Mouse (Mus musculus) forebrain, embryonic 11.5 days (tissue): ENCODE measurements at regions not wholly inside any gene's neighbourhood (a gene's known extent, or its start where the extent isn't known, plus 50 kb on each side); places are given as distances from the start of the nearest gene placed in this dataset.
A peak's percentile ranks its signal among the peaks of the same experiment; 100 is the strongest.

Experiments
- ATAC-seq: fragments of 200-750 bp; cut with Nextera tagmentation; replicated peaks from 2 replicates; pipeline ENCODE4 v1.8.0; 2017; ENCODE audit warnings: moderate TSS enrichment; ENCODE audit not compliant: low FRiP score
- DNase-seq: peaks from one replicate; pipeline ENCODE4 v3.0.0-alpha.2; 2017; ENCODE audit warnings: low spot score
- H3K27ac ChIP-seq: fragments of 300-500 bp; sonication (generic); 2 replicates; pipeline ENCODE4 v1.5.1; 2014; ENCODE audit warnings: low read depth, low read length
- H3K27me3 ChIP-seq: fragments of 300-500 bp; sonication (generic); 2 replicates; pipeline ENCODE4 v1.6.1; 2014; ENCODE audit warnings: mild to moderate bottlenecking, low read length, mixed read lengths; ENCODE audit not compliant: control insufficient read depth, insufficient read depth
- H3K36me3 ChIP-seq: fragments of 300-500 bp; sonication (generic); 2 replicates; pipeline ENCODE4 v1.6.1; 2014; ENCODE audit warnings: mild to moderate bottlenecking, low read length, moderate library complexity, mixed read lengths; ENCODE audit not compliant: control insufficient read depth, insufficient read depth
- H3K4me1 ChIP-seq: fragments of 300-500 bp; sonication (generic); replicated peaks from 2 replicates; pipeline ENCODE4 v1.6.1; 2014; ENCODE audit warnings: low read length, mixed read lengths; ENCODE audit not compliant: control insufficient read depth, insufficient read depth
- H3K4me2 ChIP-seq: fragments of 300-500 bp; sonication (generic); 2 replicates; pipeline ENCODE4 v1.6.1; 2014; ENCODE audit warnings: low read depth, mild to moderate bottlenecking, low read length, moderate library complexity, mixed read lengths; ENCODE audit not compliant: severe bottlenecking
- H3K4me3 ChIP-seq: fragments of 300-500 bp; sonication (generic); 2 replicates; pipeline ENCODE4 v1.5.1; 2014; ENCODE audit warnings: low read depth, low read length
- H3K9ac ChIP-seq: fragments of 300-500 bp; sonication (generic); 2 replicates; pipeline ENCODE4 v1.6.1; 2014; ENCODE audit warnings: low read length
- H3K9me3 ChIP-seq: fragments of 300-500 bp; sonication (generic); 2 replicates; pipeline ENCODE4 v1.6.1; 2016; ENCODE audit warnings: low read length, mixed read lengths; ENCODE audit not compliant: control insufficient read depth
- WGBS: fragments of 180-500 bp; shearing (Covaris S2); extraction: QIAGEN DNeasy Blood & Tissue Kit; methylation state at CpG from one replicate; pipeline ENCODE4 v1.1.7; 2014; 5-methylcytosine and 5-hydroxymethylcytosine counted together

GRCm38 (mm10) chr19:49964679-49965078, 713.8 kb downstream of the Sorcs1 start:
- H3K27ac ChIP-seq = no peak overlapping the region
- WGBS = 63% methylated on average over 5 of the region's 5 CpGs
- no peak for ATAC-seq

GRCm38 (mm10) chr19:49958517-49958916, 719.9 kb downstream of the Sorcs1 start:
- Histone ChIP-seq H3K27me3 (no peaks in the 10 kb centered on the region), H3K9ac (no peak overlapping the region), H3K4me2 (no peak overlapping the region), H3K9me3 (no peaks in the 10 kb centered on the region), H3K27ac (no peak overlapping the region), H3K36me3 (no peaks in the 10 kb centered on the region), H3K4me1 (no peaks in the 10 kb centered on the region), H3K4me3 (no peak overlapping the region)
- ATAC-seq (no peak), DNase-seq (no peak)
- 78% methylated on average over 5 of the region's 5 CpGs for WGBS

More at GRCm38 (mm10) chr19:49964679-49965078, 713.8 kb downstream of the Sorcs1 start:
- no peak overlapping the region for H3K4me3 ChIP-seq
- no peak for DNase-seq
- no peak overlapping the region for H3K9ac ChIP-seq
- no peaks in the 10 kb centered on the region for H3K27me3 ChIP-seq
- no peaks in the 10 kb centered on the region for H3K36me3 ChIP-seq
- no peaks in the 10 kb centered on the region for H3K4me1 ChIP-seq
- H3K4me2 ChIP-seq = no peak overlapping the region
- no peaks in the 10 kb centered on the region for H3K9me3 ChIP-seq

- no peak overlapping the region for H3K4me2 ChIP-seq
- H3K4me1 ChIP-seq = no peaks in the 10 kb centered on the region
- H3K4me3 ChIP-seq = no peak overlapping the region
- no peak overlapping the region for H3K9ac ChIP-seq
- no peaks in the 10 kb centered on the region for H3K36me3 ChIP-seq
- H3K9me3 ChIP-seq = no peaks in the 10 kb centered on the region
- H3K27me3 ChIP-seq = no peaks in the 10 kb centered on the region
- no peak for ATAC-seq
- DNase-seq = no peak
- 50% methylated on average over 3 of the region's 3 CpGs for WGBS
- H3K27ac ChIP-seq = no peak overlapping the region
Observed at GRCm38 (mm10) chr19:49931202-49931601, 747.2 kb downstream of the Sorcs1 start.

- H3K27ac ChIP-seq = no peak overlapping the region
- no peak for ATAC-seq
- 78% methylated on average over 3 of the region's 3 CpGs for WGBS
Observed at GRCm38 (mm10) chr19:49911738-49912137, 766.7 kb downstream of the Sorcs1 start.

DNA sequence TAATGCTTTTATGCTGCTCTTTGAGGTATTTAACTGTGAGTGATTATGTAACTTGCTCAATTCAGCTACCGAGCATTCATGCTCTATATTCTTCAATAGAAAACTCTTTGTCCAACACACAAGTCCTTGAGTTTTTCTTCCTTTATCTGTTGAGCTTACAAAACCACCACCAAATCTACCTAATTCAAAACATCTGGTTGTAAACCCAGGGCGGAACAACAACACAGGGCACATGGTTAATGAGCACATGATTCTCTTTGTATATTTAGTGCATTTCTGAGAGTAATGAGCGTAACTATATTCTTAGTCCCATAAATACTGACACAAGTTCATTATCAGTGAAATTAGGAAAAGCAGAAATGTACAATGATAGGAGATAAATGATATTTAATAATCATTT, 798.2 kb downstream of the Sorcs1 start:
- no peak for DNase-seq
- Histone ChIP-seq H3K36me3 (no peaks in the 10 kb centered on the region), H3K4me2 (no peak overlapping the region), H3K27me3 (no peaks in the 10 kb centered on the region), H3K9ac (no peak overlapping the region), H3K4me3 (no peak overlapping the region), H3K9me3 (no peaks in the 10 kb centered on the region), H3K27ac (no peak overlapping the region), H3K4me1 (no peaks in the 10 kb centered on the region)
- ATAC-seq = no peak
- WGBS = 73% methylated on average over 3 of the region's 3 CpGs

More at GRCm38 (mm10) chr19:49911738-49912137, 766.7 kb downstream of the Sorcs1 start:
- no peak for DNase-seq
- no peaks in the 10 kb centered on the region for H3K36me3 ChIP-seq
- H3K27me3 ChIP-seq = no peaks in the 10 kb centered on the region
- H3K9ac ChIP-seq = no peak overlapping the region
- H3K4me1 ChIP-seq = no peaks in the 10 kb centered on the region
- H3K4me2 ChIP-seq = no peak overlapping the region
- no peak overlapping the region for H3K4me3 ChIP-seq
- no peaks in the 10 kb centered on the region for H3K9me3 ChIP-seq

DNA sequence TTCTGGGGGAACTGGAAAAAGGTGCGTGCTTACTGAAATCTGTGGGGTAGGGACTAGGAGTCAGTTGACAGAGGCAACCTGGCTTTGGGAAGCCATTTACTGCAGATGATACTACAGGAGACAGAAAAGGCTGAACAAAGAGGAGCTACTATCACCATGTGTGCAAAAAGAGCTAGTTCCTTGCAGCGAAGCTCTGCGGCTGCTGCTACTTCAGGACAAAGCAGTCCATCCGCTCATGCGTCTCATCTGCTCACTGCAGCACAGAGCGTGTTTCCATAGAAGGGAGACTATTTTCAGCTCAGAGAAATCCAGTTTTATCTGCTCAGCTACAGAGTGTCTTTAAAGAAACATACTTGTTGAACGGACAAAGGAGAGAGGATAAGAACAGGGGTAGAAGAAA, 817.7 kb downstream of the Sorcs1 start:
- Histone ChIP-seq H3K4me1 (no peaks in the 10 kb centered on the region), H3K27ac (no peak overlapping the region), H3K36me3 (no peaks in the 10 kb centered on the region), H3K4me3 (no peak overlapping the region), H3K9me3 (no peaks in the 10 kb centered on the region), H3K4me2 (no peak overlapping the region), H3K27me3 (no peaks in the 10 kb centered on the region), H3K9ac (no peak overlapping the region)
- ATAC-seq = no peak
- 65% methylated on average over 7 of the region's 7 CpGs for WGBS
- no peak for DNase-seq

DNA sequence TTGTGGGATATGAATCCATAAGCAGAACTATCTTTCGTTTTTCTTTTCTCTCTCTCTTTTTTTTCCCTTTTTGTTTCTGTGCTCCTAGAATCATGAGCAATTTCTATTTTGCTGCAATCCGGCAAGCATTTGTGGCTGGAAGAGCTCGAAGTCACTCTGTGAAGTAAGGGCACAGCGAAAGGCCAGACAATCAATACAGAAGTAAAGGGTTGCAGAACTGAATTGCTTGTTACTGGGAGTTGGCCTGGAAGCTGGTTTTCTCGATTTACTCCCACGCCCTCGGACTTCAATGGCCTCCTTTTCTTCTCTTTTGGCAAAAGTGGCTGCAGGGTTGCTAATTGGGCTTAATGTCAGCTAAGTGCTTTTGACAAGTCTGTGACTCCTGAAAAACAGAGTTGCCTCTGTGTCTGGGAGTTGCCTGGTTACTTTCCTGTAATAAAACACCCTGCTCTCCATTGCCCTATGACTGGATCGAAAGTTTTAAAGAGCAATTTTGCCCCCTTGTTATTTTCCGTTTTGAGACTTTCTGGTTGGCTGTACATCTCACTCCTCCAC, 822.9 kb downstream of the Sorcs1 start:
- H3K9ac ChIP-seq = no peak overlapping the region
- ATAC-seq = 0 out of 2 replicates have a peak, but pooled peaks have one; percentile 21
- H3K36me3 ChIP-seq = no peaks in the 10 kb centered on the region
- no peak overlapping the region; the same call in 1 of the 2 replicates for H3K4me2 ChIP-seq
- no peaks in the 10 kb centered on the region for H3K9me3 ChIP-seq
- no peak overlapping the region for H3K4me3 ChIP-seq
- no peak overlapping the region for H3K27ac ChIP-seq
- H3K27me3 ChIP-seq = no peaks in the 10 kb centered on the region
- no peak for DNase-seq
- 27% methylated on average over 9 of the region's 9 CpGs for WGBS
- H3K4me1 ChIP-seq = no peaks in the 10 kb centered on the region

- ATAC-seq (no peak), DNase-seq (no peak)
- Histone ChIP-seq H3K4me2 (no peak overlapping the region), H3K9ac (no peak overlapping the region), H3K4me1 (no peaks in the 10 kb centered on the region), H3K4me3 (no peak overlapping the region), H3K27me3 (no peaks in the 10 kb centered on the region), H3K36me3 (no peaks in the 10 kb centered on the region), H3K27ac (no peak overlapping the region), H3K9me3 (no peaks in the 10 kb centered on the region)
- 78% methylated on average over 5 of the region's 5 CpGs for WGBS
Observed at GRCm38 (mm10) chr19:49841984-49842383, 836.5 kb downstream of the Sorcs1 start.

DNA sequence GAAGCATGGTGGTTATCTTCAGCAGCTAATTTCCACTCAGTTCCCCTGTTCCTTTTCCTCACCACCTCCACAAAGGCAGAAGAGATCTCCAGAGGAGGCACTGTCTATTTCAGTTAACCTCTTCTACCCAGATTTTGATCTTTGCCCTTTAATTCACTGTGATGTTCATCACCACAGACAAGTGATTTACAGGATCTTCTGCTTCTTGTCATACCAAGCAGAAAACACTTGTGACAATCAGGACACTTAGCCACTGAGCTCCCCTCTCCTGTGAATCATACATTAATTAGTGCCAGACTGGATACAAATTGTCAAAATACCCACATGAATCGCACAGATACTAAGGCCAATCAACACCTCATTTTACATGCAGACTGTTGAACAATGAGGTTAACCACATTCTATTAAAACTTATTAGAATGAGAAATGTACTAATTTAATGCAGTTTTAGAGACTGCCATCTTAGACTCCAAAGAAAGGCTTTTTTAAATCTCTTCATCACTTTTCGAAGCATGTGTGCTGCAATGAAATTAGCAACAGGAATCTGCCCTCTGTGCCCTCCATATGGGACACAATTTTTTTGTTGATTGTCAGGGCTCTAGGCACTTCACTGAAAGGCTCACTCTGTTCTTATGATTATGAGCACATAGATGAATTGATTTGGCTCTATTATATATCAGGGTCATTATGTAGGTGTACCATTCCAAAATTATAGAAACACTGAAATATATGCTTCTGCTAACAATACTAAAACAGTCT, 839.1 kb downstream of the Sorcs1 start:
- DNase-seq (no peak), ATAC-seq (no peak)
- Histone ChIP-seq H3K9me3 (no peaks in the 10 kb centered on the region), H3K27me3 (no peaks in the 10 kb centered on the region), H3K36me3 (no peaks in the 10 kb centered on the region), H3K4me3 (no peak overlapping the region), H3K27ac (no peak overlapping the region), H3K9ac (no peak overlapping the region), H3K4me1 (no peaks in the 10 kb centered on the region), H3K4me2 (no peak overlapping the region)
- WGBS = 70% methylated on average over 2 of the region's 2 CpGs
